Mouse (Mus musculus) urinary bladder, postnatal 0 days (tissue): ENCODE results near the gene Minar1. TPM values are rescaled to one million over a fixed set of nuclear protein-coding genes. Genes with fewer than 3 reads are reported as not detected.

Experiments used
- polyA plus RNA-seq: library from polyadenylated mRNA; unstranded; fragments of >200 nt; fragmentation: Nextera tagmentation; extraction: Ambion mirVana; gene quantifications from 2 replicates; pipeline ENCODE4 v1.2.1, GENCODE M21; 2015

The Minar1 gene
- polyA plus RNA-seq: 0.02 TPM in 1 of 2 replicates, not detected in the other

GRCm38 (mm10) chr9:89623006-89623760 lies at the start of gene Minar1:
TSS of gene Minar1 (minus strand) at chr9:89623125.

Other genes with a start within 250 kb of the Minar1 start
- gene Tmed3, start 81.9 kb upstream of the Minar1 start, polyA plus RNA-seq: 144 and 148 TPM in 2 replicates
- gene Ankrd34c, start 115.3 kb upstream of the Minar1 start, polyA plus RNA-seq: not detected in 2 replicates